Mouse (Mus musculus): ENCODE data around the gene Spg7. TPM values are rescaled to one million over a fixed set of nuclear protein-coding genes. Genes with fewer than 3 reads are reported as not detected.
"Not testable (repeated sequence)": the region's sequence is repeated elsewhere in the genome, so short reads cannot be mapped to it uniquely, and the experiment has no call there.

The Spg7 gene
- 89.0 and 94.3 TPM in 2 replicates for total RNA-seq (2014; fragmentation: Nextera tagmentation)
- 60.1 and 68.2 TPM in 2 replicates for total RNA-seq (2017)

- no peak for ATAC-seq (replicated peaks; ENCODE audit: low FRiP score, low TSS enrichment, poor library complexity, severe bottlenecking)
These were observed at the start of gene Spg7 for GRCm38 (mm10) chr8:123062721-123063120. Spg7 (plus strand) TSS chr8:123062942.

GRCm38 (mm10) chr8:123014429-123014828, 48.3 kb upstream of the Spg7 start:
- ATAC-seq (replicated peaks; ENCODE audit: low FRiP score, low TSS enrichment, poor library complexity, severe bottlenecking): no peak

- ATAC-seq (replicated peaks; ENCODE audit: low FRiP score, low TSS enrichment, poor library complexity, severe bottlenecking): no peak
These were observed 47.7 kb upstream of the Spg7 start for GRCm38 (mm10) chr8:123015074-123015473.

- ATAC-seq (replicated peaks; ENCODE audit: low FRiP score, low TSS enrichment, poor library complexity, severe bottlenecking): no peak
These were observed 45.6 kb upstream of the Spg7 start for GRCm38 (mm10) chr8:123017143-123017542.

GRCm38 (mm10) chr8:123018484-123019164, 44.1 kb upstream of the Spg7 start:
- no peak for ATAC-seq (replicated peaks; ENCODE audit: low FRiP score, low TSS enrichment, poor library complexity, severe bottlenecking)

GRCm38 (mm10) chr8:123020084-123020483, 42.7 kb upstream of the Spg7 start:
- no peak for ATAC-seq (replicated peaks; ENCODE audit: low FRiP score, low TSS enrichment, poor library complexity, severe bottlenecking)

- ATAC-seq (replicated peaks; ENCODE audit: low FRiP score, low TSS enrichment, poor library complexity, severe bottlenecking): no peak
These were observed 41.9 kb upstream of the Spg7 start for GRCm38 (mm10) chr8:123020859-123021258.

GRCm38 (mm10) chr8:123021259-123021658, 41.5 kb upstream of the Spg7 start:
- no peak for ATAC-seq (replicated peaks; ENCODE audit: low FRiP score, low TSS enrichment, poor library complexity, severe bottlenecking)

GRCm38 (mm10) chr8:123022727-123023126, 40.0 kb upstream of the Spg7 start:
- ATAC-seq (replicated peaks; ENCODE audit: low FRiP score, low TSS enrichment, poor library complexity, severe bottlenecking): no peak

GRCm38 (mm10) chr8:123024226-123024625, 38.5 kb upstream of the Spg7 start:
- no peak for ATAC-seq (replicated peaks; ENCODE audit: low FRiP score, low TSS enrichment, poor library complexity, severe bottlenecking)

GRCm38 (mm10) chr8:123025951-123026351, 36.8 kb upstream of the Spg7 start:
- ATAC-seq (replicated peaks; ENCODE audit: low FRiP score, low TSS enrichment, poor library complexity, severe bottlenecking): no peak

- no peak for ATAC-seq (replicated peaks; ENCODE audit: low FRiP score, low TSS enrichment, poor library complexity, severe bottlenecking)
These were observed 35.0 kb upstream of the Spg7 start for GRCm38 (mm10) chr8:123027786-123028185.

GRCm38 (mm10) chr8:123030091-123030490, 32.7 kb upstream of the Spg7 start:
- ATAC-seq (replicated peaks; ENCODE audit: low FRiP score, low TSS enrichment, poor library complexity, severe bottlenecking): not testable (repeated sequence)

GRCm38 (mm10) chr8:123031321-123031978, 31.3 kb upstream of the Spg7 start:
- ATAC-seq (replicated peaks; ENCODE audit: low FRiP score, low TSS enrichment, poor library complexity, severe bottlenecking): no peak

GRCm38 (mm10) chr8:123032730-123033129, 30.0 kb upstream of the Spg7 start:
- no peak for ATAC-seq (replicated peaks; ENCODE audit: low FRiP score, low TSS enrichment, poor library complexity, severe bottlenecking)

- no peak for ATAC-seq (replicated peaks; ENCODE audit: low FRiP score, low TSS enrichment, poor library complexity, severe bottlenecking)
These were observed 29.3 kb upstream of the Spg7 start for GRCm38 (mm10) chr8:123033431-123033830.

- ATAC-seq (replicated peaks; ENCODE audit: low FRiP score, low TSS enrichment, poor library complexity, severe bottlenecking): no peak
These were observed 28.6 kb upstream of the Spg7 start for GRCm38 (mm10) chr8:123034171-123034570.

GRCm38 (mm10) chr8:123036956-123037355, 25.8 kb upstream of the Spg7 start:
- peak; percentile 85 for ATAC-seq (replicated peaks; ENCODE audit: low FRiP score, low TSS enrichment, poor library complexity, severe bottlenecking)

- ATAC-seq (replicated peaks; ENCODE audit: low FRiP score, low TSS enrichment, poor library complexity, severe bottlenecking): no peak
These were observed 25.3 kb upstream of the Spg7 start for GRCm38 (mm10) chr8:123037487-123037886.

- ATAC-seq (replicated peaks; ENCODE audit: low FRiP score, low TSS enrichment, poor library complexity, severe bottlenecking): no peak
These were observed 24.4 kb upstream of the Spg7 start for GRCm38 (mm10) chr8:123038351-123038750.

Measured in megakaryocyte-erythroid progenitor cell, adult 5-6 weeks (primary cell).